Mouse (Mus musculus): ENCODE measurements around the gene Zic4. TPM values are rescaled to one million over a fixed set of nuclear protein-coding genes. Genes with fewer than 3 reads are reported as not detected.

Zic4 gene
- polyA plus RNA-seq, 1 experiment from 2014 or later = 7.6 TPM

DNA sequence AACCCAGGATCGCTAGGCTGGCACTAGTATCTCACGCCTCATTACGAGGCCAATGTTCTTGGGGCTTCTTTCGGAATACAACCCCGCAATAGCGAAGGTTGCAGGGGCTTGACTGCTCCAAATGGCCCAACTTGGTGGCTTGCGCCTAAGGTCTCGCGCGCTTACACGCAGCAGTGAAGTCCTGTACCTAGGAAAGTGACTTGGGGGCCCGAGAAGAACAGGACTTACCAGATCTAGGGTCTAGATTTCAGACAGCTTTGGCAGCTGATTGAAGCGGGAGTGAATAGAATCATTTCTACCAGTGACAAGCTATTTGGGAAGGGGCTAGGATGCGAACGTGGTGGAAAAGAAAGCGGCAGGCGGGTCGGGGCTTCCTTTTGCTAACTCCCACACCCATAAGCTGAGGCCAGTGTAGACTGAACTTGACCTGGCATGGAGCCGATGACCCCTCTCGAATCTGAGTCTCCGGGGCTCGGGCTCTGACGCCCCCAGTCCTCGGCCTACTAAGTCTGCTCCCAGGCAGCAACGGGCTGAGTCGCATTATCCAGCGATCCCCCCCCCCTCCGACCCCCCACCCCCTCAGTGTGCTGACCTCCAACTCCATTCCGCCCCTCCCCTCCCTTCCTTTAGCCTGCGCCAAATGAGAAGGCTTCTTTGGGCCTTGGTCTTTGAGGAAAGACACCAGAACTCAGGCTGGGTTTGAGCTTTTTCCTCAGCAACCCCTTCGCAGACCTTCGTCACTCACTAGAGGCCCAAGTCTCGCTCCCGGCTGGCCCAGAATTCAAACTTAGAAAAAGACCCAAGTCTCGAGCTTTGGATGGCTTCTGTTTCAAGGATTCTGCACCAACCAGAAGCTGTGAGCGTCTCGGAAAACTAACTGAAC is 8.4 kb upstream of the Zic4 start:
- Histone ChIP-seq H3K27me3 (replicated peaks; ENCODE audit: control insufficient read depth, insufficient read depth, low read length) (peaks cover 92% of the 10 kb centered on the region), H3K4me3 (ENCODE audit: low read depth, low read length) (no peak overlapping the region), H3K9ac (ENCODE audit: low read depth, low read length) (no peak overlapping the region), H3K36me3 (ENCODE audit: control insufficient read depth, insufficient read depth, low read length) (no peaks in the 10 kb centered on the region), H3K4me2 (ENCODE audit: low read depth, low read length) (peak overlapping the region; percentile 7; the same call in 1 of the 2 replicates), H3K27ac (replicated peaks; ENCODE audit: low read depth, low read length) (no peak overlapping the region), H3K4me1 (ENCODE audit: control insufficient read depth, insufficient read depth, low read length) (0 out of 2 replicates have a peak, but pooled peaks cover 4% of the 10 kb centered on the region), H3K9me3 (ENCODE audit: control insufficient read depth, low read length) (no peaks in the 10 kb centered on the region)
- no peak for ATAC-seq (ENCODE audit: low read depth)
- WGBS = 9% methylated on average over 32 of the region's 37 CpGs
- DNase-seq (ENCODE audit: low spot score) = no peak

DNA sequence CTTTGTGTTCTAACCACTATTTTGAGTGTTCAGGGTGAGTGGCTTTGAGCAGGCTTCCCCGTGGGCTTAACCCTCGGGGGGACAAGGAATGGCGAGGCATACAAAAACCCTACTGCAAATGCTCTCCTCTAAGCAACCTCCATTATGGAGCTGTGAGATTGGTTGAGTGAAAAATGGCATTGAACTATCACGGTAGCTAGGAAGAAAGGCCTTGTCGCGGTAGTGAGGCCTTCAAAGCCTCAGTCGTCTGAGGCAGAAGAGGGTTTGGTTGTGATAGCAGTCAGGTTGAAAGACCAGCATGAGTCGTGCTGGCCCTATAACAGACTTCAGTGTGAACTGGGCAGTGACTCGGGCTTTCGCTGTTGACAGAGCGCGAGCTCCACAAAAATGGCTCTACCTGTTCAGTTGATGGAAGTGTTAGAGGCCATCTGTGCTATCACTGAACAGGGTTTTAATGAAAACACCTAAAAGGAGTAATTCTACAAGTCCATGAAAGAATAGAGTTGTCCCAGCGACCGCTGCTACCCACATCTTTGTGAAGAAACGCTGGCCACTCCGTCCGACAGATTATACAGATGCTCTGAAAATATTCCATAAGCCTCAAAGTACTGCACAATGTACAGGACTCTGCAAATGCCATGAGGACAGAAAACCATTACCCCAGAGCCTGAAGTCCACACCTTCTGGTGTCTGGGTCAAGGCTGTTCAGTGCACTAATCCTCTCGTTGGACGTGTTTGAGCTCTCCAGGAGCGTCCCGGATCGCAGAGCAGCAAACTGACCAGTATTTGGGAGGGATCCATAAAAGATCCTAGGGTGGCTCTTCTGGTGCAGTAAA is 7.6 kb upstream of the Zic4 start:
- Histone ChIP-seq H3K27me3 (replicated peaks; ENCODE audit: control insufficient read depth, insufficient read depth, low read length) (peaks cover 95% of the 10 kb centered on the region), H3K9ac (ENCODE audit: low read depth, low read length) (peak overlapping the region; percentile 37; the same call in 1 of the 2 replicates), H3K4me1 (ENCODE audit: control insufficient read depth, insufficient read depth, low read length) (0 out of 2 replicates have a peak, but pooled peaks cover 4% of the 10 kb centered on the region), H3K4me2 (ENCODE audit: low read depth, low read length) (peak overlapping the region; percentile 50; the same call in 1 of the 2 replicates), H3K27ac (replicated peaks; ENCODE audit: low read depth, low read length) (no peak overlapping the region), H3K4me3 (ENCODE audit: low read depth, low read length) (no peak overlapping the region), H3K36me3 (ENCODE audit: control insufficient read depth, insufficient read depth, low read length) (no peaks in the 10 kb centered on the region), H3K9me3 (ENCODE audit: control insufficient read depth, low read length) (no peaks in the 10 kb centered on the region)
- DNase-seq (ENCODE audit: low spot score) (no peak), ATAC-seq (ENCODE audit: low read depth) (no peak)
- 11% methylated on average over 22 of the region's 22 CpGs for WGBS

GRCm38 (mm10) chr9:91355270-91355589 is 7.0 kb upstream of the Zic4 start:
- Histone ChIP-seq H3K27me3 (replicated peaks; ENCODE audit: control insufficient read depth, insufficient read depth, low read length) (peaks cover 94% of the 10 kb centered on the region), H3K4me1 (ENCODE audit: control insufficient read depth, insufficient read depth, low read length) (0 out of 2 replicates have a peak, but pooled peaks cover 4% of the 10 kb centered on the region), H3K4me3 (ENCODE audit: low read depth, low read length) (peak overlapping the region; percentile 27; the same call in 1 of the 2 replicates), H3K9me3 (ENCODE audit: control insufficient read depth, low read length) (no peaks in the 10 kb centered on the region), H3K9ac (ENCODE audit: low read depth, low read length) (peak overlapping the region; percentile 37; the same call in 1 of the 2 replicates), H3K36me3 (ENCODE audit: control insufficient read depth, insufficient read depth, low read length) (no peaks in the 10 kb centered on the region), H3K4me2 (ENCODE audit: low read depth, low read length) (peak overlapping the region; percentile 50), H3K27ac (replicated peaks; ENCODE audit: low read depth, low read length) (no peak overlapping the region)
- DNase-seq (ENCODE audit: low spot score) = no peak
- no peak for ATAC-seq (ENCODE audit: low read depth)
- 1% methylated on average over 5 of the region's 7 CpGs for WGBS

GRCm38 (mm10) chr9:91355629-91356352 is 6.4 kb upstream of the Zic4 start:
- 0 out of 2 replicates have a peak, but pooled peaks cover 4% of the 10 kb centered on the region for H3K4me1 ChIP-seq (ENCODE audit: control insufficient read depth, insufficient read depth, low read length)
- DNase-seq (ENCODE audit: low spot score) = peak; percentile 84
- no peak overlapping the region for H3K27ac ChIP-seq (replicated peaks; ENCODE audit: low read depth, low read length)
- H3K27me3 ChIP-seq (replicated peaks; ENCODE audit: control insufficient read depth, insufficient read depth, low read length) = peaks cover 94% of the 10 kb centered on the region
- no peaks in the 10 kb centered on the region for H3K36me3 ChIP-seq (ENCODE audit: control insufficient read depth, insufficient read depth, low read length)
- H3K4me3 ChIP-seq (ENCODE audit: low read depth, low read length) = peak overlapping the region; percentile 27
- ATAC-seq (ENCODE audit: low read depth) = peak; percentile 62; the same call in 1 of the 2 replicates
- under 1% methylated on average over 27 of the region's 35 CpGs for WGBS
- H3K9ac ChIP-seq (ENCODE audit: low read depth, low read length) = peak overlapping the region; percentile 37; the same call in 1 of the 2 replicates
- peak overlapping the region; percentile 50 for H3K4me2 ChIP-seq (ENCODE audit: low read depth, low read length)
- no peaks in the 10 kb centered on the region for H3K9me3 ChIP-seq (ENCODE audit: control insufficient read depth, low read length)

DNA sequence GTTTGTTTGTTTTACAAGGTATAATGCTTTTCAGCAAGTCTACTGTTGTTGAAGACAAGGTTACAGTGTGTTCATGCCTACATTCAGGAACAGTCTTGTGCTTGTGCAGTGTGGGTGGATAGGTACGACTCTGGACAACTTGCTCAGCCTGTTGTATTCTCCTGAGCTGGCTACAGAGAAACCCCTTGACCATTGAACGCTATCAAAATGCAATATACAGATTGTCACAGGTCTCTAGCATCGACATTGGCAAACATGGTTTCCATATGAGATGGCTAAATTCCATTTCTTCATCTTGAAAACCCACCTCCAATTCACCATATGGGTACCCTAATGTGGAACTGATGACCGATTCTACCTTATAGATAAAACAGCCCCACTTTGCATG is 5.9 kb upstream of the Zic4 start:
- H3K9me3 ChIP-seq (ENCODE audit: control insufficient read depth, low read length) = no peaks in the 10 kb centered on the region
- ATAC-seq (ENCODE audit: low read depth) (no peak), DNase-seq (ENCODE audit: low spot score) (no peak)
- 14% methylated on average over 4 of the region's 4 CpGs for WGBS
- H3K4me3 ChIP-seq (ENCODE audit: low read depth, low read length) = no peak overlapping the region
- no peaks in the 10 kb centered on the region for H3K36me3 ChIP-seq (ENCODE audit: control insufficient read depth, insufficient read depth, low read length)
- H3K9ac ChIP-seq (ENCODE audit: low read depth, low read length) = no peak overlapping the region
- H3K27ac ChIP-seq (replicated peaks; ENCODE audit: low read depth, low read length) = no peak overlapping the region
- 0 out of 2 replicates have a peak, but pooled peaks cover 4% of the 10 kb centered on the region for H3K4me1 ChIP-seq (ENCODE audit: control insufficient read depth, insufficient read depth, low read length)
- H3K4me2 ChIP-seq (ENCODE audit: low read depth, low read length) = no peak overlapping the region
- H3K27me3 ChIP-seq (replicated peaks; ENCODE audit: control insufficient read depth, insufficient read depth, low read length) = peaks cover 92% of the 10 kb centered on the region

DNA sequence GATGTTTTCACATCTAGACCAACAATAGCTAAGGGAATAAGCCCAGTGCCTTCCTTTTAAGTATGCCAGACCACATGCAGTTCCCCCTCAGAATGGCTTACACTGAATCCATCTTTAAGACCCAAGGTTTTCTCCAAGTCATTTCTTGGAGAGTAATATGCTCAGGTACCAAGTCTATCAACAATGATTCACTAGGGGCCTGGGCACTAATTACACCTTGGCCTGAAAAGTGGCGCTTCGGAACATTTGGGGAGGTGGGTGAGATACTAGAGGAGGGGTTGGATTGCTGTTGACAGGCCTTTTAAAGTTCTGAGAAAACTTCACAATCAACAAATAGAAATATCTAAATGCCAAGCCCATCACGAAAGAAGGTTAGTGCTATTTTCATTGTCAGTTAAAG is 4.9 kb upstream of the Zic4 start:
- WGBS = 8% methylated on average over 3 of the region's 3 CpGs
- ATAC-seq (ENCODE audit: low read depth) (no peak), DNase-seq (ENCODE audit: low spot score) (no peak)

GRCm38 (mm10) chr9:91358851-91359687 is 3.1 kb upstream of the Zic4 start:
- WGBS = 14% methylated on average over 10 of the region's 10 CpGs
- peak; percentile 12 for DNase-seq (ENCODE audit: low spot score)

More for the DNA sequence above, 4.9 kb upstream of the Zic4 start:
- Histone ChIP-seq H3K9me3 (ENCODE audit: control insufficient read depth, low read length) (no peaks in the 10 kb centered on the region), H3K4me2 (ENCODE audit: low read depth, low read length) (no peak overlapping the region), H3K4me3 (ENCODE audit: low read depth, low read length) (no peak overlapping the region), H3K27me3 (replicated peaks; ENCODE audit: control insufficient read depth, insufficient read depth, low read length) (peaks cover 92% of the 10 kb centered on the region), H3K9ac (ENCODE audit: low read depth, low read length) (no peak overlapping the region), H3K27ac (replicated peaks; ENCODE audit: low read depth, low read length) (no peak overlapping the region), H3K36me3 (ENCODE audit: control insufficient read depth, insufficient read depth, low read length) (no peaks in the 10 kb centered on the region), H3K4me1 (ENCODE audit: control insufficient read depth, insufficient read depth, low read length) (0 out of 2 replicates have a peak, but pooled peaks cover 4% of the 10 kb centered on the region)

More at GRCm38 (mm10) chr9:91358851-91359687, 3.1 kb upstream of the Zic4 start:
- H3K36me3 ChIP-seq (ENCODE audit: control insufficient read depth, insufficient read depth, low read length) = no peaks in the 10 kb centered on the region
- H3K4me1 ChIP-seq (ENCODE audit: control insufficient read depth, insufficient read depth, low read length) = 0 out of 2 replicates have a peak, but pooled peaks cover 4% of the 10 kb centered on the region
- H3K9ac ChIP-seq (ENCODE audit: low read depth, low read length) = no peak overlapping the region; the same call in 1 of the 2 replicates
- H3K4me3 ChIP-seq (ENCODE audit: low read depth, low read length) = no peak overlapping the region
- no peak for ATAC-seq (ENCODE audit: low read depth)
- no peaks in the 10 kb centered on the region for H3K9me3 ChIP-seq (ENCODE audit: control insufficient read depth, low read length)
- peaks cover 92% of the 10 kb centered on the region for H3K27me3 ChIP-seq (replicated peaks; ENCODE audit: control insufficient read depth, insufficient read depth, low read length)
- H3K27ac ChIP-seq (replicated peaks; ENCODE audit: low read depth, low read length) = no peak overlapping the region
- peak overlapping the region; percentile 19; the same call in 1 of the 2 replicates for H3K4me2 ChIP-seq (ENCODE audit: low read depth, low read length)

Measured in embryonic facial prominence, embryonic 14.5 days (tissue).